In genomic region chr12:85745827-85746695, GRCm38 (mm10) we compare ENCODE assay signal across 8 mouse cellular contexts. TPM values are rescaled to one million over a fixed set of nuclear protein-coding genes. Genes with fewer than 3 reads are reported as not detected.
A peak's percentile ranks its signal among the peaks of the same experiment; 100 is the strongest.
DNase-seq lines count a peak whose midpoint lies in the region; ATAC-seq lines count a peak whose summit lies in the region.

Flvcr2 (plus strand) TSS chr12:85746539.

- peaks cover 15% of the 10 kb centered on the region for H3K4me1 ChIP-seq in hindbrain, embryonic 13.5 days (replicated peaks)

- H3K9me3 ChIP-seq in hindbrain, embryonic 13.5 days: no peaks in the 10 kb centered on the region

- under 1% methylated on average over 50 of the region's 51 CpGs for WGBS in hindbrain, embryonic 13.5 days

- peak within 1 kb of the TSS; percentile 41 for H3K4me3 ChIP-seq in hindbrain, embryonic 13.5 days

- H3K4me2 ChIP-seq in hindbrain, embryonic 13.5 days: peak within 1 kb of the TSS; percentile 70

- peak; percentile 79 for DNase-seq in NIH3T3 (ENCODE audit: low read depth)
- DNase-seq in cerebellum, adult 9-10 months: peak; percentile 40
- DNase-seq in frontal cortex, postnatal 14 days (ENCODE audit: low spot score in 2 of 2): peak; percentile 49 to 69
- DNase-seq in layer of hippocampus, postnatal 14 days (ENCODE audit: low spot score in 2 of 2): peak; percentile 66 to 71
- peak; percentile 92 for DNase-seq in lung, postnatal 10 days
- peak; percentile 62 for DNase-seq in ovary, postnatal 14 days (ENCODE audit: low spot score)
- peak; percentile 66 to 73 for DNase-seq in thymus, postnatal 36 days

- no peaks in the 10 kb centered on the region for H3K36me3 ChIP-seq in hindbrain, embryonic 13.5 days

- peak; percentile 82 for ATAC-seq in hindbrain, embryonic 13.5 days (ENCODE audit: low FRiP score)

- no peak within 1 kb of the TSS for H3K27ac ChIP-seq in hindbrain, embryonic 13.5 days

- peak within 1 kb of the TSS; percentile 53 for H3K9ac ChIP-seq in hindbrain, embryonic 13.5 days

- peaks cover 39% of the 10 kb centered on the region for H3K27me3 ChIP-seq in hindbrain, embryonic 13.5 days

RNA-seq across cellular contexts. Expression of gene Flvcr2, which starts in this region (rescaled TPM):
- 4.8 and 5.2 TPM in 2 replicates for polyA plus RNA-seq in hindbrain, embryonic 13.5 days (2015; fragmentation: Nextera tagmentation; extraction: Ambion mirVana)
- total RNA-seq in layer of hippocampus, postnatal 14 days (2021): 1 to 10 TPM; 2.9 to 3.2 TPM

Comparison
In these comparisons a context has a peak if more than half of its experiments do, and no peak if none do; other contexts are left out.
1. DNase-seq: peak in every context shown above with its lines; median percentile 92 in lung, postnatal 10 days; 79 in NIH3T3; 70 in thymus, postnatal 36 days; 68 in layer of hippocampus, postnatal 14 days; 62 in ovary, postnatal 14 days; 59 in frontal cortex, postnatal 14 days; 40 in cerebellum, adult 9-10 months.